Mouse (Mus musculus) kidney, adult 18-20 months (tissue): Measurements from ENCODE around the gene Msmb.
"Not testable (repeated sequence)": the region's sequence is repeated elsewhere in the genome, so short reads cannot be mapped to it uniquely, and the experiment has no call there.

ENCODE experiments used
- DNase-seq: peaks from one replicate; pipeline ENCODE4 v3.0.0; 2021

Msmb gene

DNA sequence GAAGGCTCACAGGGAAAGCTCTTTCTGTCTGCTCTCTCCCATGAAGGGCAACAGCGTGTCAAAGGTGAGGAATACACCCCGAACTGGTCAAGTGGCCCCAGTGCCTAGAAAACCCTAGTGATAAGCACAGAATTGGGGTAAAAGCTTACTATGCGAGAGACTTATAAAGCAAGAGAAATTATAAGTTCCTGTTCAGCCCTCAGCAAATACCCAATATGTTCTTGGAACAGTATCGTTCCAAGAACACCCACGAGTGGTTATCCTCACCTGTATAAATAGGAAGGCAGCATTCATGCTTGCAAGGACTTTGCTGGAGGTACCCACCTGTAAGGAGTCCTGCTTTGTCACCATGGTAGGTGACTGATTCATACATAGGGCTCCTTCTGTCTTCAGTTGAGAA, at the start of gene Msmb:
Msmb (plus strand) TSS at position 301 of the 400 bp plus-strand sequence.
- DNase-seq = no peak

DNA sequence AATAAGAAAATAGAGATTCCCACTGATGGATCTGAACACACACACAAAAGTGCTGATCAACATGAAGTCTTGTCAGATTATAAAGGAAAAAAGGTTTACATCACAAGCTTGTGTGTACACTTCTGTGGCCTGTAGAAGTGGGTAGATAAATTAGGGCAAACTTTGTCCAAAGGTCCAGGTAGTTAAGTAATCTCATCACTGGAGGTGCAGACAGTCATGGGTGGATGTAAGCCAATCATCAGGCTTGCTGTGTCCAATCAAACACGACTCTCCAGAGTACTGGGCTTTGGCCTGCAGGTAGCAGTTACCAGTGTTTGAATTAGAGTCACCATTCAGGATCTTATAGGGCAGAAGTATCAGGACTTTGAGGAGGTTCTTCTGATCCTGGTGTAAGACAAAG, 48.8 kb upstream of the Msmb start:
- no peak for DNase-seq

- DNase-seq = no peak
Measured at GRCm38 (mm10) chr14:32093500-32094117, 48.2 kb upstream of the Msmb start.

DNA sequence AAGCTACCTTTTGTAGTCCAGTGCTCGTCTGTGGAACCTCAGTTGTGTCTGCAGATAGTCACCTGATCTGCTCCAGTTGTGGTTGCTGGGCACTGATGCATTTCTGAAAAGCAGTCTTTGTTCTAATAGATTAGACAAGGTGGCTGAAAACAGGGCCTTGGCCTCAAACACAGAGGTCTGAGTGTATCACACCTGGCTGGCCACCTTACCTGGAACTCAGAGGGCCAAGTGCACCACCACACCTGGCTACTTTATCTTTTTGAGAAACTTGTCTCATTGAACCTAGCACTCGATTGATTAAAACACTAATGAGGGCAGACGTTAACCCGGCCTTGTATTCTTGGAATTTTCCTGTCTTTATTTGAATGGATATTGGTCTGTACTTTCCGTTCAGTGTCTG, 46.2 kb upstream of the Msmb start:
- no peak for DNase-seq

GRCm38 (mm10) chr14:32096740-32097139, 45.1 kb upstream of the Msmb start:
- DNase-seq = no peak

GRCm38 (mm10) chr14:32097691-32098090, 44.1 kb upstream of the Msmb start:
- DNase-seq = no peak

DNA sequence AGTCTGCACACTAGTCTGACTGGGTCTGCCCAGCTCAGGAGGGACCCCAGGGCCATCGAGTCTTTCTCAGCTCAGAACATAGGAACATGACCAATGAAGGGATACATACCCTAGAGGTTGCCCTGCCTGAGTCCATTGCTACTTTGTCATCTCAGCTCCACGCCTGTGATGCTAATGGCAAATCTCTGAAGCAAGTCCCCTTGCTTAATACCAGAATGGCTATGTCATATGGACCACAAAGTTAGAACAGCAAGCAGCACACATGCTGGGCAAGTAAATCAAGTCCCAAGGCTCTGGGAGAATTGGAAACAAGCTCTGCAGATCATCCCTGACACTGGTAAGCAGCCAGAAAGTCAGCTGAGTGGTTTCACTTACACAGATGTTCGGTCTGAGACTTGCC, 42.9 kb upstream of the Msmb start:
- no peak for DNase-seq

GRCm38 (mm10) chr14:32103556-32103955, 38.3 kb upstream of the Msmb start:
- no peak for DNase-seq

DNA sequence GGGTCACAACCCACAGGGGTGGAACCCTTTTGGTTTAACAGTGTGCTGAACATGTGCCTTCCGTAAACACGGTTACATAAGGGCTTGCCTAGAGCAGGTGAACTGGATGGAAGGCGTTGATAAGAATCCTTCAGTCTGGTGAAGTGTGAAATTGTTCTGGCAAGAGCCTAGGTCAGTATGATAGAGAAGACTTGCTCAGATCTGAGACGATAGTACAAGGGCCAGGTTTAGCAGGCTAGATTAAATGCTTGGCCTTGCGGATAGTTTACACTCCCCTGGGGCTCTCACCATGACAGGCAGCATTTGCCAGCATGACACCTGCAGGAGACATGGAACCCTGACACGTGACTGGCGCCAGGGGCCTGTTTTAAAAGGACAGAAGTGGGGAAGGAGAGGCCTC, 36.2 kb upstream of the Msmb start:
- peak; percentile 23 for DNase-seq

- no peak for DNase-seq
Measured at GRCm38 (mm10) chr14:32106911-32107310, 34.9 kb upstream of the Msmb start.

GRCm38 (mm10) chr14:32112124-32112523, 29.7 kb upstream of the Msmb start:
- DNase-seq = not testable (repeated sequence)

- DNase-seq = no peak
Measured at GRCm38 (mm10) chr14:32120940-32121919, 20.6 kb upstream of the Msmb start.

DNA sequence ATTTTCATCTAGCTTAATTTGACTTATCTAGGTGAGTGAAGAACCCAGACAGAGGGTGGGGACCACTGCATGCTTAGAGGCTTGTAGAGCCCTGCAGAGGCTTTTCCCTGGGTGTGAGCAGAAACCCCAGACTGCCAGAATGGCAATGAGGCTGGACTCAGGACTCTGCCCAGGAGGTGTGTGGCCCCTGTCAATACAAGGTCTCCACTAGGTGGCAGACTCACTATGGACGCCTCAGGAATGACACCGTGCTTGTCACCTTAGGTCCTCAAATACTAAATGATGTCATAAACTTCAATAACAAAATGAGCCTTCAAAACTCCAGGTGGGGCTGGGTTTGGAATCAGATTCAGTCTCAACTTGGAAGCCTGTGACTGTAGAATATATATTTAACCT, 19.9 kb upstream of the Msmb start:
- DNase-seq = peak; percentile 49

GRCm38 (mm10) chr14:32124261-32124660, 17.6 kb upstream of the Msmb start:
- DNase-seq = no peak

GRCm38 (mm10) chr14:32125256-32125655, 16.6 kb upstream of the Msmb start:
- not testable (repeated sequence) for DNase-seq

DNA sequence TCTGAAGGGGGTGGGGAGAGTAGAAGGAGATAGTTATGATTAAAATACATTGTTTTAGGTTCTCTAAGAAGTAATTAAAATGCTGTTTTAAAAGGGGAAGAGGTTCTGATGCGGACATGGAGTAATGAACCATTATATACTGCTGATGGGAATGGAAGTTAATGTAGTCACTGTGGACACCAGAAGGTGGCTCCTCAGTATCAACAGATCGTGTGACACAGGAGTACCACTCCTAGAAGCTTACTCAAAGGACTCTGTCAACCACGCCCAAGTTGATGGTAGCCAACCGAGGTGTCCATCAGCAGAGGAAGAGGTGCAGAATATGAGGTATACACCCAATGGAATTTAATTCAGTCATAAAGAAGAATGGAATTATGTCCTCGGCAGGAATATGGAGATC, 13.4 kb upstream of the Msmb start:
- no peak for DNase-seq

GRCm38 (mm10) chr14:32131836-32132235, 10.0 kb upstream of the Msmb start:
- DNase-seq = no peak

- DNase-seq = no peak
Measured at GRCm38 (mm10) chr14:32134293-32134692, 7.5 kb upstream of the Msmb start.

GRCm38 (mm10) chr14:32136467-32136866, 5.4 kb upstream of the Msmb start:
- not testable (repeated sequence) for DNase-seq

GRCm38 (mm10) chr14:32140359-32140965, 1.4 kb upstream of the Msmb start:
- DNase-seq = no peak

DNA sequence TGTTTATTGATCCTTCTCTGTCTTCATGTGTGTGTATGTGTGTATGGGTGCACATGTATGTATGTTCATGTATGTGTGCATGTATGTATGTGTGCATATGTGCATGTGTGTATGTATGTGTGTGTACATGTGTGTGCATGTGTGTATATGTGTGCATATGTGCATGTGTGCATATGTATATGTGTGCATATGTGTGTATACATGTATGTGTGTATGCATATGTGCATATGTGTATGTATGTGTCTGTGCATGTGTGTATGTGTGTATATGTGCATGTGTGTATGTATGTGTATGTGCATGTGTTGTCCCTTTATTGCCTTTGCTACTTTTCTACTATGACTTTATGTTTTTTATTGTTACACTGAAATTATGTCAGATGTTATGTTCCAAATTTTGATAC, 2.9 kb downstream of the Msmb start:
- DNase-seq = no peak

DNA sequence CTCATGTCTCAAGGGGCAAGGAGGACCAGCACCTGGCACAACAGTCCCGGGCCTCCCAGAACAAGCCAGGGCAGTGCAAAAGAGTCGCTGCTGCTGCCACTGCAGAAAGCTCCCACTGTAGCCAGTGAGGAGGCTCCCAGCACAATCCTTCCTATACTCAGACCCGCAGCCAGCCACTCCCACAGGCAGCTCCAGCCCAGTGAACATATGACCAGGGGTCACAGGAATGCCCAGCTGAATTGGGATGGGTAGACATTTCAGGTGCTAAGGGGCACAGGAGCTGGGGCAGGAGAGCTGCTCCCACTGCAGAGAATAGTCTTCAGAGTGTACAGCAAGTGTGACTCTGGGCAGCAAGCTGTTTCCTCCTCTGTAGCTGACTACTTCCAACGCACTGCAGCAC, 3.6 kb downstream of the Msmb start:
- DNase-seq = no peak

DNA sequence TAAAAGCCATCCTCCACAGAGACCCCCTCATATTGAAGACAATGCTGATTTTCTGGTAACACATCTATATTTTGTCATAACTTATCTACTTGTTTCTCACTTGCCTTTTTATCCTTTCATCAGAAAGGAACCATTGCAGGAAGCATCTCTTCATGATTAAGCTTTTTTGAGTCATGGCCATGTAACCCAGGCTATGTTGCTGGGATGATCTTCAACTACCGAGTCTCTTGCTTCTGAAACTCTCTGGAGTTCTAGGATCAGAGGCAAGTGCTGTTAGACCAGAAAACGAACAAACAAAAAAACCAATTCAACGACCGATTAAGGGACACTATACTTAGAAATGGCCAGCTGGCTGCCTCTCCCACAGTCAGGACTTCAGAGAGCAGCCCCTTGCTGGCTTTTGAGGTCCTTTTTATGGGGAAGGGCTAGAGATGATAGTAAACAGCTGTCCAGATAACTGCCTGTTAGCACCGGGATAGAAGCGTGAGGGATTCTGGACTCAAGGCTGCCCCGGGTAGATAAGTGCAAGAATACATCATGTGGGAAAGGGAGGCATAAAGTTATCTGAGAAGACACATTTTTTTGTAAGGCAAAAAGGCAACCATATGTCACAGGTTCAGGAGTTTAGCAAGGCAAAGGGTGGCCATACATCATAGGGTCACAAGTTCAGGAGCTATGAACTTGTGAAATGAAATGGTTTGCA, 4.1 kb downstream of the Msmb start:
- no peak for DNase-seq
